Mouse (Mus musculus) embryonic facial prominence, embryonic 15.5 days (tissue): ENCODE results near the gene Islr2. TPM values are rescaled to one million over a fixed set of nuclear protein-coding genes. Genes with fewer than 3 reads are reported as not detected.
A peak's percentile ranks its signal among the peaks of the same experiment; 100 is the strongest.

Experiments used
- ATAC-seq: fragments of 200-750 bp; cut with Nextera tagmentation; 2 replicates; pipeline ENCODE4 v1.8.0; 2017; ENCODE audit warnings: low read depth, moderate TSS enrichment; ENCODE audit not compliant: insufficient number of reproducible peaks, low FRiP score, low TSS enrichment
- H3K27ac ChIP-seq: fragments of 300-500 bp; sonication (generic); replicated peaks from 2 replicates; pipeline ENCODE4 v1.5.1; 2015; ENCODE audit warnings: mild to moderate bottlenecking, inconsistent platforms
- H3K27me3 ChIP-seq: fragments of 300-500 bp; sonication (generic); 2 replicates; pipeline ENCODE4 v1.6.1; 2015; ENCODE audit warnings: inconsistent platforms
- H3K36me3 ChIP-seq: fragments of 300-500 bp; sonication (generic); 2 replicates; pipeline ENCODE4 v1.6.1; 2015; ENCODE audit warnings: mild to moderate bottlenecking, inconsistent platforms
- H3K4me1 ChIP-seq: fragments of 300-500 bp; sonication (generic); 2 replicates; pipeline ENCODE4 v1.6.1; 2015; ENCODE audit warnings: inconsistent platforms
- H3K4me2 ChIP-seq: fragments of 300-500 bp; sonication (generic); replicated peaks from 2 replicates; pipeline ENCODE4 v1.6.1; 2015; ENCODE audit warnings: mild to moderate bottlenecking, inconsistent platforms
- H3K4me3 ChIP-seq: fragments of 300-500 bp; sonication (generic); replicated peaks from 2 replicates; pipeline ENCODE4 v1.5.1; 2015; ENCODE audit warnings: mild to moderate bottlenecking, inconsistent platforms
- H3K9ac ChIP-seq: fragments of 300-500 bp; sonication (generic); 2 replicates; pipeline ENCODE4 v1.6.1; 2015; ENCODE audit warnings: inconsistent platforms
- H3K9me3 ChIP-seq: fragments of 300-500 bp; sonication (generic); replicated peaks from 2 replicates; pipeline ENCODE4 v1.6.1; 2016; ENCODE audit warnings: inconsistent platforms
- WGBS: fragments of 180-500 bp; shearing (Covaris S2); methylation state at CpG from one replicate; pipeline ENCODE4 v1.1.7; 2015; 5-methylcytosine and 5-hydroxymethylcytosine counted together
- polyA plus RNA-seq: library from polyadenylated mRNA; unstranded; fragments of >200 nt; fragmentation: Nextera tagmentation; extraction: Ambion mirVana; gene quantifications from 2 replicates; pipeline ENCODE4 v1.2.1, GENCODE M21; 2015

The Islr2 gene
- polyA plus RNA-seq, 1 experiment from 2014 or later, result 0.80 TPM

- no peaks in the 10 kb centered on the region for H3K36me3 ChIP-seq
- no peak overlapping the region for H3K9ac ChIP-seq
- H3K4me2 ChIP-seq, result no peak overlapping the region
- H3K9me3 ChIP-seq, result no peaks in the 10 kb centered on the region
- H3K27me3 ChIP-seq, result no peaks in the 10 kb centered on the region
- H3K27ac ChIP-seq, result peak overlapping the region; percentile 98
- no peak for ATAC-seq
- H3K4me1 ChIP-seq, result peaks cover 52% of the 10 kb centered on the region
- 81% methylated on average over 5 of the region's 5 CpGs for WGBS
- no peak overlapping the region for H3K4me3 ChIP-seq
These were observed 43.8 kb downstream of the Islr2 start for GRCm38 (mm10) chr9:58160315-58160714.

GRCm38 (mm10) chr9:58159855-58160254, 44.3 kb downstream of the Islr2 start:
- Histone ChIP-seq H3K36me3 (no peaks in the 10 kb centered on the region), H3K4me1 (peaks cover 57% of the 10 kb centered on the region), H3K9me3 (no peaks in the 10 kb centered on the region), H3K9ac (no peak overlapping the region), H3K27ac (peak overlapping the region; percentile 98), H3K4me3 (no peak overlapping the region), H3K27me3 (no peaks in the 10 kb centered on the region), H3K4me2 (no peak overlapping the region)
- WGBS, result 41% methylated on average over 4 of the region's 4 CpGs
- no peak for ATAC-seq

GRCm38 (mm10) chr9:58158541-58159311, 45.4 kb downstream of the Islr2 start:
- H3K4me3 ChIP-seq, result peak overlapping the region; percentile 36
- WGBS, result 12% methylated on average over 7 of the region's 7 CpGs
- H3K4me2 ChIP-seq, result peak overlapping the region; percentile 56
- H3K4me1 ChIP-seq, result peaks cover 68% of the 10 kb centered on the region
- no peaks in the 10 kb centered on the region for H3K9me3 ChIP-seq
- H3K27ac ChIP-seq, result peak overlapping the region; percentile 98
- peak overlapping the region; percentile 3 for H3K9ac ChIP-seq
- H3K27me3 ChIP-seq, result no peaks in the 10 kb centered on the region
- peak; percentile 90 for ATAC-seq
- no peaks in the 10 kb centered on the region for H3K36me3 ChIP-seq

- 69% methylated on average over 13 of the region's 13 CpGs for WGBS
These were observed 46.3 kb downstream of the Islr2 start for GRCm38 (mm10) chr9:58157838-58158237.

GRCm38 (mm10) chr9:58156819-58157560, 47.1 kb downstream of the Islr2 start:
- H3K4me2 ChIP-seq, result peak overlapping the region; percentile 56
- ATAC-seq, result no peak
- H3K36me3 ChIP-seq, result no peaks in the 10 kb centered on the region
- H3K27ac ChIP-seq, result peak overlapping the region; percentile 98
- H3K4me3 ChIP-seq, result peak overlapping the region; percentile 36
- WGBS, result 79% methylated on average over 22 of the region's 22 CpGs
- H3K9me3 ChIP-seq, result no peaks in the 10 kb centered on the region
- H3K9ac ChIP-seq, result no peak overlapping the region
- H3K27me3 ChIP-seq, result no peaks in the 10 kb centered on the region
- peaks cover 83% of the 10 kb centered on the region for H3K4me1 ChIP-seq

More at GRCm38 (mm10) chr9:58157838-58158237, 46.3 kb downstream of the Islr2 start:
- Histone ChIP-seq H3K27me3 (no peaks in the 10 kb centered on the region), H3K9ac (peak overlapping the region; percentile 26; the same call in 1 of the 2 replicates), H3K4me2 (peak overlapping the region; percentile 56), H3K36me3 (no peaks in the 10 kb centered on the region), H3K9me3 (no peaks in the 10 kb centered on the region), H3K4me3 (peak overlapping the region; percentile 36), H3K27ac (peak overlapping the region; percentile 98), H3K4me1 (peaks cover 77% of the 10 kb centered on the region)
- no peak for ATAC-seq

GRCm38 (mm10) chr9:58155366-58155765, 48.8 kb downstream of the Islr2 start:
- no peaks in the 10 kb centered on the region for H3K27me3 ChIP-seq
- WGBS, result 45% methylated on average over 3 of the region's 3 CpGs
- no peak overlapping the region for H3K4me3 ChIP-seq
- H3K9ac ChIP-seq, result no peak overlapping the region
- peaks cover 81% of the 10 kb centered on the region for H3K4me1 ChIP-seq
- ATAC-seq, result no peak
- no peaks in the 10 kb centered on the region for H3K36me3 ChIP-seq
- H3K27ac ChIP-seq, result peak overlapping the region; percentile 98; the same call in 1 of the 2 replicates
- peak overlapping the region; percentile 56 for H3K4me2 ChIP-seq
- H3K9me3 ChIP-seq, result no peaks in the 10 kb centered on the region

GRCm38 (mm10) chr9:58153095-58153494, 51.0 kb downstream of the Islr2 start:
- no peaks in the 10 kb centered on the region for H3K36me3 ChIP-seq
- H3K9me3 ChIP-seq, result no peaks in the 10 kb centered on the region
- no peak overlapping the region for H3K9ac ChIP-seq
- no peak for ATAC-seq
- H3K4me3 ChIP-seq, result no peak overlapping the region
- peaks cover 63% of the 10 kb centered on the region for H3K4me1 ChIP-seq
- WGBS, result 68% methylated on average over 3 of the region's 3 CpGs
- no peak overlapping the region for H3K4me2 ChIP-seq
- H3K27me3 ChIP-seq, result no peaks in the 10 kb centered on the region
- H3K27ac ChIP-seq, result peak overlapping the region; percentile 75

- no peak for ATAC-seq
- Histone ChIP-seq H3K9ac (no peak overlapping the region), H3K4me3 (no peak overlapping the region), H3K4me1 (peaks cover 52% of the 10 kb centered on the region), H3K36me3 (no peaks in the 10 kb centered on the region), H3K4me2 (no peak overlapping the region), H3K27me3 (no peaks in the 10 kb centered on the region), H3K27ac (no peak overlapping the region), H3K9me3 (no peaks in the 10 kb centered on the region)
- 73% methylated on average over 4 of the region's 4 CpGs for WGBS
These were observed 53.3 kb downstream of the Islr2 start for GRCm38 (mm10) chr9:58150733-58151361.

- ATAC-seq, result no peak
- Histone ChIP-seq H3K27ac (no peak overlapping the region), H3K4me2 (no peak overlapping the region), H3K4me1 (peaks cover 36% of the 10 kb centered on the region), H3K9me3 (no peaks in the 10 kb centered on the region), H3K9ac (no peak overlapping the region), H3K27me3 (no peaks in the 10 kb centered on the region), H3K36me3 (no peaks in the 10 kb centered on the region), H3K4me3 (no peak overlapping the region)
- WGBS, result 60% methylated on average over 2 of the region's 2 CpGs
These were observed 55.3 kb downstream of the Islr2 start for GRCm38 (mm10) chr9:58148806-58149205.
